Mouse (Mus musculus) cerebellum, adult 18-20 months (tissue): ENCODE measurements around the gene Eps8.
"Not testable (repeated sequence)": the region's sequence is repeated elsewhere in the genome, so short reads cannot be mapped to it uniquely, and the experiment has no call there.

ENCODE experiments used
- DNase-seq, 2 experiments: peaks; one replicate each; pipeline ENCODE4 v3.0.0; 2021

Gene Eps8

GRCm38 (mm10) chr6:137509341-137510045, 145.2 kb downstream of the Eps8 start:
- no peak for DNase-seq

GRCm38 (mm10) chr6:137508936-137509335, 145.7 kb downstream of the Eps8 start:
- no peak for DNase-seq

GRCm38 (mm10) chr6:137506563-137506962, 148.1 kb downstream of the Eps8 start:
- no peak for DNase-seq

- no peak for DNase-seq
Observed at GRCm38 (mm10) chr6:137505555-137506227, 149.0 kb downstream of the Eps8 start.

- no peak for DNase-seq
Observed at GRCm38 (mm10) chr6:137504052-137504451, 150.6 kb downstream of the Eps8 start.

- DNase-seq = no peak
Observed at GRCm38 (mm10) chr6:137503462-137503861, 151.2 kb downstream of the Eps8 start.

- DNase-seq = no peak
Observed at GRCm38 (mm10) chr6:137503009-137503408, 151.7 kb downstream of the Eps8 start.

GRCm38 (mm10) chr6:137498781-137499180, 155.9 kb downstream of the Eps8 start:
- no peak for DNase-seq

- no peak for DNase-seq
Observed at GRCm38 (mm10) chr6:137497208-137497835, 157.4 kb downstream of the Eps8 start.

- no peak for DNase-seq
Observed at GRCm38 (mm10) chr6:137496562-137496961, 158.1 kb downstream of the Eps8 start.

- no peak for DNase-seq
Observed at GRCm38 (mm10) chr6:137495233-137495632, 159.4 kb downstream of the Eps8 start.

- DNase-seq = no peak
Observed at GRCm38 (mm10) chr6:137494801-137495200, 159.9 kb downstream of the Eps8 start.

GRCm38 (mm10) chr6:137494136-137494475, 160.6 kb downstream of the Eps8 start:
- DNase-seq = no peak

- no peak for DNase-seq
Observed at GRCm38 (mm10) chr6:137493211-137494135, 161.2 kb downstream of the Eps8 start.

GRCm38 (mm10) chr6:137492582-137492981, 162.1 kb downstream of the Eps8 start:
- no peak for DNase-seq

GRCm38 (mm10) chr6:137491659-137492058, 163.0 kb downstream of the Eps8 start:
- DNase-seq = no peak

- no peak for DNase-seq
Observed at GRCm38 (mm10) chr6:137490115-137490514, 164.6 kb downstream of the Eps8 start.

- DNase-seq = no peak
Observed at GRCm38 (mm10) chr6:137487443-137487842, 167.2 kb downstream of the Eps8 start.

- DNase-seq = no peak
Observed at GRCm38 (mm10) chr6:137482891-137483290, 171.8 kb downstream of the Eps8 start.

GRCm38 (mm10) chr6:137475695-137476094, 179.0 kb downstream of the Eps8 start:
- not testable (repeated sequence) for DNase-seq

GRCm38 (mm10) chr6:137473433-137473832, 181.2 kb downstream of the Eps8 start:
- no peak for DNase-seq

GRCm38 (mm10) chr6:137472129-137472528, 182.5 kb downstream of the Eps8 start:
- DNase-seq = no peak
